Mouse (Mus musculus): ENCODE measurements around the gene Rab5if. TPM values are rescaled to one million over a fixed set of nuclear protein-coding genes. Genes with fewer than 3 reads are reported as not detected.

The Rab5if gene
- polyA plus RNA-seq, 1 experiment from 2014 or later: 227 TPM

- WGBS: 97% methylated on average over 4 of the region's 4 CpGs
Measured at GRCm38 (mm10) chr2:156874760-156875510, 12.0 kb downstream of the Rab5if start.

GRCm38 (mm10) chr2:156877726-156878125 is 14.8 kb downstream of the Rab5if start:
- DNase-seq (ENCODE audit: low spot score): no peak
- Histone ChIP-seq H3K4me2 (replicated peaks; ENCODE audit: low read depth) (no peak overlapping the region), H3K27ac (replicated peaks) (no peak overlapping the region), H3K36me3 (ENCODE audit: control insufficient read depth, insufficient read depth, low read length) (peaks cover 12% of the 10 kb centered on the region; the same call in 1 of the 2 replicates), H3K4me1 (replicated peaks; ENCODE audit: control insufficient read depth, insufficient read depth) (no peaks in the 10 kb centered on the region), H3K4me3 (ENCODE audit: low read depth, low read length) (no peak overlapping the region), H3K27me3 (ENCODE audit: control insufficient read depth, insufficient read depth, low read length) (no peaks in the 10 kb centered on the region), H3K9me3 (ENCODE audit: control insufficient read depth, low read length) (no peaks in the 10 kb centered on the region), H3K9ac (ENCODE audit: low read length) (no peak overlapping the region)
- ATAC-seq (ENCODE audit: low FRiP score, low TSS enrichment): no peak
- 52% methylated on average over 9 of the region's 9 CpGs for WGBS
- TF ChIP-seq EP300 (optimal IDR thresholded peaks at IDR 0.05): no peak
- no peak for TF ChIP-seq CTCF (IDR thresholded peaks at IDR 0.05; ENCODE audit: low read depth)

More at GRCm38 (mm10) chr2:156874760-156875510, 12.0 kb downstream of the Rab5if start:
- Histone ChIP-seq H3K27me3 (ENCODE audit: control insufficient read depth, insufficient read depth, low read length) (no peaks in the 10 kb centered on the region), H3K9me3 (ENCODE audit: control insufficient read depth, low read length) (no peaks in the 10 kb centered on the region), H3K4me2 (replicated peaks; ENCODE audit: low read depth) (no peak overlapping the region), H3K4me1 (replicated peaks; ENCODE audit: control insufficient read depth, insufficient read depth) (no peaks in the 10 kb centered on the region), H3K9ac (ENCODE audit: low read length) (no peak overlapping the region), H3K27ac (replicated peaks) (no peak overlapping the region), H3K36me3 (ENCODE audit: control insufficient read depth, insufficient read depth, low read length) (peaks cover 12% of the 10 kb centered on the region; the same call in 1 of the 2 replicates), H3K4me3 (ENCODE audit: low read depth, low read length) (no peak overlapping the region)
- TF ChIP-seq EP300 (optimal IDR thresholded peaks at IDR 0.05) (no peak), CTCF (IDR thresholded peaks at IDR 0.05; ENCODE audit: low read depth) (no peak)
- DNase-seq (ENCODE audit: low spot score) (no peak), ATAC-seq (ENCODE audit: low FRiP score, low TSS enrichment) (no peak)

GRCm38 (mm10) chr2:156879541-156879940 is 16.6 kb downstream of the Rab5if start:
- TF ChIP-seq CTCF (IDR thresholded peaks at IDR 0.05; ENCODE audit: low read depth) (no peak), EP300 (optimal IDR thresholded peaks at IDR 0.05) (no peak)
- peaks cover 4% of the 10 kb centered on the region; the same call in 1 of the 2 replicates for H3K36me3 ChIP-seq (ENCODE audit: control insufficient read depth, insufficient read depth, low read length)
- no peaks in the 10 kb centered on the region for H3K4me1 ChIP-seq (replicated peaks; ENCODE audit: control insufficient read depth, insufficient read depth)
- DNase-seq (ENCODE audit: low spot score): no peak
- no peaks in the 10 kb centered on the region for H3K27me3 ChIP-seq (ENCODE audit: control insufficient read depth, insufficient read depth, low read length)
- no peak overlapping the region for H3K27ac ChIP-seq (replicated peaks)
- H3K4me2 ChIP-seq (replicated peaks; ENCODE audit: low read depth): no peak overlapping the region
- H3K9me3 ChIP-seq (ENCODE audit: control insufficient read depth, low read length): no peaks in the 10 kb centered on the region
- no peak for ATAC-seq (ENCODE audit: low FRiP score, low TSS enrichment)
- WGBS: 92% methylated on average over 3 of the region's 3 CpGs
- H3K9ac ChIP-seq (ENCODE audit: low read length): no peak overlapping the region
- H3K4me3 ChIP-seq (ENCODE audit: low read depth, low read length): no peak overlapping the region

GRCm38 (mm10) chr2:156882431-156883001 is 19.6 kb downstream of the Rab5if start:
- Histone ChIP-seq H3K4me1 (replicated peaks; ENCODE audit: control insufficient read depth, insufficient read depth) (no peaks in the 10 kb centered on the region), H3K4me3 (ENCODE audit: low read depth, low read length) (no peak overlapping the region), H3K27me3 (ENCODE audit: control insufficient read depth, insufficient read depth, low read length) (no peaks in the 10 kb centered on the region), H3K9ac (ENCODE audit: low read length) (no peak overlapping the region), H3K9me3 (ENCODE audit: control insufficient read depth, low read length) (no peaks in the 10 kb centered on the region), H3K4me2 (replicated peaks; ENCODE audit: low read depth) (no peak overlapping the region), H3K27ac (replicated peaks) (no peak overlapping the region), H3K36me3 (ENCODE audit: control insufficient read depth, insufficient read depth, low read length) (no peaks in the 10 kb centered on the region)
- WGBS: 27% methylated on average over 10 of the region's 10 CpGs
- TF ChIP-seq EP300 (optimal IDR thresholded peaks at IDR 0.05) (no peak), CTCF (IDR thresholded peaks at IDR 0.05; ENCODE audit: low read depth) (no peak)
- DNase-seq (ENCODE audit: low spot score) (no peak), ATAC-seq (ENCODE audit: low FRiP score, low TSS enrichment) (no peak)

GRCm38 (mm10) chr2:156884396-156885211 is 21.7 kb downstream of the Rab5if start:
- 79% methylated on average over 10 of the region's 10 CpGs for WGBS
- TF ChIP-seq CTCF (IDR thresholded peaks at IDR 0.05; ENCODE audit: low read depth): no peak
- TF ChIP-seq EP300 (optimal IDR thresholded peaks at IDR 0.05): no peak

More at GRCm38 (mm10) chr2:156884396-156885211, 21.7 kb downstream of the Rab5if start:
- Histone ChIP-seq H3K36me3 (ENCODE audit: control insufficient read depth, insufficient read depth, low read length) (no peaks in the 10 kb centered on the region), H3K9ac (ENCODE audit: low read length) (no peak overlapping the region), H3K27me3 (ENCODE audit: control insufficient read depth, insufficient read depth, low read length) (no peaks in the 10 kb centered on the region), H3K4me1 (replicated peaks; ENCODE audit: control insufficient read depth, insufficient read depth) (no peaks in the 10 kb centered on the region), H3K4me2 (replicated peaks; ENCODE audit: low read depth) (no peak overlapping the region), H3K4me3 (ENCODE audit: low read depth, low read length) (no peak overlapping the region), H3K9me3 (ENCODE audit: control insufficient read depth, low read length) (no peaks in the 10 kb centered on the region), H3K27ac (replicated peaks) (no peak overlapping the region)
- ATAC-seq (ENCODE audit: low FRiP score, low TSS enrichment): no peak
- DNase-seq (ENCODE audit: low spot score): no peak
